Mouse (Mus musculus): Measurements from ENCODE around the gene Rad9a.

The Rad9a gene

DNA sequence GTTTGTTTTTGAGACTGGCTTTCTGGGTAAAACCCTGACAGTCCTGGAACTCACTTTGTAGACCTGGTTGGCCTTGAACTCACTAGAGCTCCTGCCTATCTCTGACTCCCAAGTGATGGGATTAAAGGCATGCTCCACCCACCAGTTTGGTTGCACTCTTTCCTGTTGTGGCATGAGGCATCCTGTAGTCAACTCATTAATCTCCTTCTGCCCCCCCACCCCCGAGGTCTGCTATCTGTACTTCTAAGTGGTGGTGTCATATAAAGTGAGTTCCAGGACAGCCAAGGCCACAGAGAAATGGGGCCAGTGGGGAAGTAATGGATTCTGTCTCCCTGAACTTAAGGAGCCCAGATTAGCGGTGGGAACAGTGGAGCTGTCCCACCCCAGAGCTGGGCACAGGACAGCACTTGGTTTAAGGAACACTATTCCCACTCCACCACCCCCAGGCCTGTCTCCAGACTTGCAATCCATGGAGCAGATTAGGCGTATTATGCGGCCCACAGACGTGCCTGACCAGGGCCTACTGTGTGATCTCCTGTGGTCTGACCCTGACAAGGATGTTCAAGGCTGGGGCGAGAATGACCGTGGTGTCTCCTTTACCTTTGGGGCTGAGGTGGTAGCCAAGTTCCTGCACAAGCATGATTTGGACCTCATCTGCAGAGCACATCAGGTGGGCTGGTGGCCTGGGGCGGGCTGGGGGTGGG lies 7.3 kb downstream of the Rad9a start:
- DNase-seq (ENCODE audit: extremely low read depth, low read depth, low spot score), result no peak

DNA sequence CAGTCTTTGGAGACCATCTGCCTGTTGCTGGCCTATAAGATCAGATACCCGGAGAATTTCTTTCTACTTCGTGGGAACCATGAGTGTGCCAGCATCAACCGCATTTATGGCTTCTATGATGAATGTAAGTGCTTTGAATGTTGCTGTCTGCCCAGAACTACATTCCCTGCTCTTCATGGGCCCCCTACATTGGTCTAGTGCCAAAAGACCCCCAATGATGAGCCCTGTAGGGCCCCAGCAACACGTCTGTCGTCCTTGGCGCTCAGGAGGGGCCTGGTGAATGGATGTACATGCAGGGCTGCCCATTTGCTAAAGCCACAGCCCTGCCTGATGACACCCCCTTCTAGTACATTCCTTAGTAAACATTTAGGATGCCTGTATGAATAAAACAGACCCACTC lies 8.3 kb downstream of the Rad9a start:
- no peak for DNase-seq (ENCODE audit: extremely low read depth, low read depth, low spot score)

DNA sequence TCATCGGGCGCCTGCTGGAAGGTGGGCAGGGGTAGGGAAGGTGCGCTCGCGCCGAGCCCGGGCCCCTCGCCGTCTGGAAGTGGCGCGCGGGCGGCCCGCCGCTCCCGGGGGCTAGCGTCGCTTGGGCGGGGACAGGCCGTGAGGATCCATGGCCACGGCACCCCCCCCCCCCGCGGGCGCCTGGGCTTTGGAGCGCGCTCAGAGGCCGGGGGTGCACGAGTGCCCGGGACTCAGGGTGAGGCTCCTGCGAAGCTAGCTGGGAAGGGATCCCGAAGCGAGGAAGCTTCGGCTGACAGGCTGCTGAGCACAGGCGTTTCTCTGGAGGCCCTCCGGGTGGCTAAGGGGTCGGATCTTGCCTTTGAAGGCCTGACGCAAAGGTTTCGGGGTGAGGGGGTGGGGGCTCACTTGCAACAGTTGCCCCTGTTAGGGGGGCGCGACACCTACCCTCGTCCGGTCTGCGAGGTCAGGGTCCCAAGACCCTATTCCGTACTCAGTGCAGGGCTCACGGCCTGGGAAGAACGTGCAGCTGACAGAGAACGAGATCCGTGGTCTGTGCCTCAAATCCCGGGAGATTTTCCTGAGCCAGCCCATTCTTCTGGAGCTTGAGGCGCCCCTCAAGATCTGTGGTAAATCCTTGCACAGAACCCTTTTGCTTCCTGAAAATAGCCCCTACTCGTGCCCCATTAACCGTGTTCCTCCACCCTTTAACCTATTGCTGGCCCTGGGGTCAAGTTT lies 9.0 kb downstream of the Rad9a start:
- no peak for DNase-seq (ENCODE audit: extremely low read depth, low read depth, low spot score)

DNA sequence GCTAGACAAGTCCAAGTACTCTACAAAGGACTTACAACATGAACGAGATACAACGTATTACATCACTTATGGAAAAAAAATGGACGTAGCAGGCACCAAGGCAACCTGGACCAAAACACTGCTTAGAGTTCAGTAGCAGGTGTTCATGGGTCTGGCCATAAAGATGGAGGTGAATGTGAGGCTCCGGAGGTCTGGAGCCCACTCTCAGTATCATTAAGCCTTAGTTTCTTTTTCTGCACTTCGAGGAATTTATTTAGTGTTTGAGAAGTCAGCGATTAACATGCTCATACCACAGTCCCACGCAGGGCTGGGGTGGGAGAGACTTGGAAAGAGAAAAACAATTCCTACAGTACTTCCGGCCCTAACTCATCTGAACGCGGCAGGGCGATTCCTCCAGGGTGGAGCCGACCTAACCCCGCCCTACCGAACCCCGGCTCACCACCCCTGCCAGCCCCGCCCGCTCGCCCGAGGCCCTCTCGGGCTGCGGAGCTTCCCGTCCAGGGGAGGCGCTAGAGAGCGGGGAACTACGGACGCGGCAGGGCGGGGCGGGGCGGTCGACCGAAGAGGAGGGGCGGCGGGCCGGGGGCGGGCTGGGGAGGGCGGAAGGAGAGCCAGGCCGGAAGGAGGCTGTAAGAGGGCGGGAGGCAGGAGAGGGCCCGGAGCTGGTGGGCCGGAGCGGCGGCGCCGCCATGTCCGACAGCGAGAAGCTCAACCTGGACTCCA lies 9.8 kb downstream of the Rad9a start, which contains the start of gene Ppp1ca:
Ppp1ca (plus strand) TSS at position 538 of the 723 bp plus-strand sequence.
- peak; percentile 59 for DNase-seq (ENCODE audit: extremely low read depth, low read depth, low spot score)

DNA sequence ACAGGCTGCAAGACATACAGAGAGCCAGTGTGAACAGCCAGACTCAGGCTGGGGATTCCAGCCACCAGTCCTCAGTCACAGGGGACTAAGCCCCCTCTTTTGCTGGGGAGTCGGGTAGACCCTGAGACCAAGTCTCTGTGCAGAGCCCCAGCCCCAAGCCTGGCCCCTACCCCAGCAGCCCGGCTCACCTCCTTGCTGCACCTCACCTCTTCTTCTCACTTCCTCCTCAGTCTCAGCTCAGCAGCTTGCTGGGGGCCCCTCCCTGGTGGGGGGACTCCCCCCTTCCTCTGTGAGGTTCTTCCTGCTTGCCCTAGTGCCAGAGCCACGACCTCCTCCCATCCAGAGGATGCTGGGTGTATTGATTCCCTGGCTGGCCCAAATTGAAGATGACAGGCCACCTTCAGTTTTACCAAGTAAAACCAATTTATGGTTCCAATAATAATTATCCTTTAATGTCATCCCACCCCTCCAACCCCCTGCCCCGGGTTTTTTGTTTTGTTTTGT lies 10.6 kb downstream of the Rad9a start, which contains the start of gene Tbc1d10c:
Tbc1d10c (minus strand) TSS at position 454 of the 504 bp plus-strand sequence.
- DNase-seq (ENCODE audit: extremely low read depth, low read depth, low spot score), result no peak

DNA sequence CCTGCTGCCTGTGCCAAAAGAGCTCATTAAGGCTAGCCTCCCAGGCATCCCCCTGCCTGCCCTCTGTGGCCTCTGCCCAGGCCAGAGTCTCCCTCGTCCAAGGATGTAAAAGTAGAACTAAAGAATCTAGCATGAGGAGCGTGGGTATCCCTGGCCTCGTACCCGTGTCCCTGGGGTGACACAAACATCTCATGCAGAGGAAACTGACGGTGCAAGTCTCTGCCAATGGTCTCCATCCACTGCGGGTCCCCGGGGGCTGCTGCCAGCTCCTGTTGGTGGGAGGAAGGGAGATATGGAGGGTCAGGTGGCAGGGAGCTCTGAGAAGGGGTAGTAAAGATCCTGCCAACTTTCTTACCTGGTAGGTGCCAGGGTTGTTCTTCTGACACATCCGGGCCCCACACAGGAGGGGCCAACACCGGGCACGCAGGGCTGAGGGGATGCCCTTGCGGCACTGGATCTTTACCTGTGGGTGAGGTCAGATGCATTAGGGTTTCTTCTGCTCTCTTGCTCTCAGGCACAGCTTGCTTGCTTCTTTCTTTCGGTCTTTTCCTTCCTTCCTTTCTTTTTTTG lies 12.3 kb downstream of the Rad9a start:
- DNase-seq (ENCODE audit: extremely low read depth, low read depth, low spot score), result no peak

DNA sequence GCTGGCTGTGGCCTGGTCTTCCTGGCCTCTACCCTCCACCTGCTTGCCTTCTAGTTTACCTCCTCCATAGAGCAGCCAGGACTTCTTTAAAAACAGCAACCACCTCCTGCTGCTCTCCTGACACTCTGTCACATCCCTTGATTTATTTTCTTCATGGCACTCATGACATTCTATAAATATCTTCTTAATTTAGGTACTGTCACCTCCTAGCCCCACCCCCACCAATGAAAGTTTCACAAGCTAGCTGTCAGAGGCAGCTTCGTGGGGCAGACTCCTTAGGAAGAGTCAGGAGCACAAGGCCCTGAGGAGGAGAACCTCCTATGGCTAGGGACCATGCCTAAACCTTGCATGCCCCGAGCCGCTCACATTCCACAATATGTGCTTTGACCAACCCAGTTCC lies 14.2 kb downstream of the Rad9a start:
- no peak for DNase-seq (ENCODE audit: extremely low read depth, low read depth, low spot score)

DNA sequence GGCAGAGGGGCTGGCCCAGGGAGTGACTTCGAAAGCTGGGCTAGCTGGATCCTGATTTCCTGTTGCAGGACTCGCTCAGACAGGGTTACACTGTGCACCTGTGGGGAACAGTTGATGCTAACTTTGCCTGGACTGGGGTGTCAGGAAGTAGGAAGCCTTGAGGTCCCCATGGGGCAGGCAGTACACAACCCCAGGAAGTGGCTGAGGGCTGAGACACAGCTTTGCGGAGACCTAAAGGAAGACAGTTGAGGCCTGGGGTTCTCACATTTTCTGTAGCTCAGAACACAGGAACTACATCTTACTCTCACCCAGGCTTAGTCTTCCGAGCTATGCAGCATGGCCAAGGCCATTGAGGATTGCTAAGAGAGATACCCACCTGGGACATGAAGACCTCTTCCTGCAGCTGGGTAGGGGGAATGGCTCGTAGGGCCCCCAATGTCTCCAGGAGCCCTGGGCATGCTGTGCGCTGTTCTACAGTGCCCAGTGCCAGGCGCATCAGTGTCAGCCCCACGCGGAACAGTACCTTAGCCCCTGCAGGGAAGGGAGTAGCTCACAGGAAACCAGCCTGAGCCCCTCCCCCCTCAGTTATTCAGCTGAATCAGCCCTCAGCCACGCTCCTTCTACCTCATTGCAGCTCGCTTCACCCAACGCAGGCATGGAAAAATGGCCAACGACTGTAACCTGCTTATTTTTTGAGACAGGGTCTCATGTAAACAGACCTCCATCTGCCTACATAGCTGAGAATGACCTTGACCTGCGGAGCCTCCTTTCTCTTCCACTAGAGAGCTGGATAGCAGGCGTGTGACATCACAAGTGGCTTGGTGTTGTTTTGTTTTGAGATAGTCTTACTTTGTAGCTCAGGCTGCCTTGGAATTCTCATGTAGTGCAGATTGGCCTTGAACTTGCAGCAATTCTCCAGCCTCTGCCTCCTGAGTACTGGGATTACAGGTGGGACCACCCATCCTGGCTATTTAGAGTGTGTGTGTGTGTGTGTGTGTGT lies 16.2 kb downstream of the Rad9a start:
- DNase-seq (ENCODE audit: extremely low read depth, low read depth, low spot score), result no peak

DNA sequence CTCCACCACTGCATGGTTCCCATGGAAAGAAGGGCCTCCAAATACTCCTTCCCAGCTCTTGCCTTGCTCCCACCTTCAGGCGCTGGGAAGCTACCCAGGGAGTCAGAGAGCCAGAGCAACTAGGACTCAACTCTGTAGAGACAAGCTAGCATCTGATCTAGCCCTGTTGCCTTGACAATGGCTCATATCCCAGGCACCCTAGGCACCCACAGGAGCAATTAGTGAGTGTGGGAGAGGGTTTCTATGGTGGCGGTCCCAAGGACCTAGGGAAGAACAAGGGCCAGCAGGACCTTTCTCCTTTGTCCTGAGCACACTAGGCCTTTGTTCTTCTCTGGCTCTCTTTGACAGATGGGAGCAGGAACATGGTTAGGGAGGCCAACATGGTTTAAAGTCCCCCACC lies 17.8 kb downstream of the Rad9a start:
- DNase-seq (ENCODE audit: extremely low read depth, low read depth, low spot score), result no peak

DNA sequence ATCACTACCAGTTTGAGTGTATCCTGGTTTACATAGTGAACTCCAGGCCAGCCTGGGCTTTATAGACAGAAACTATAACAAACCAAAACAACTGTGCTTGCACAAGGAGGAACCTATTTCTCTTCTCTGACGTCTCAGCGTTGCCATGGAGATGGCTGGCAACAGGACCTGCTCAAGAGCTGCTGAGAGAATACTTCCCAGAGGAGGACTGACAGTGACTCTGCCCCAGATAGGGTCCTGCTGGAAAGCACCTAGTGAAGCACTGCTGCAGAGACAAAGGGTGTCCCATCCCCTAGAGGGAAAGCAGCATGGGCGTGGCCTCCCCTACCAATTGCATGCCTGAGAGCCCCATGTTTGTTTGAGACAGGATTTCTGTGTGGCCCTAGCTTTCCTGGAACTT lies 19.6 kb downstream of the Rad9a start:
- no peak for DNase-seq (ENCODE audit: extremely low read depth, low read depth, low spot score)

DNA sequence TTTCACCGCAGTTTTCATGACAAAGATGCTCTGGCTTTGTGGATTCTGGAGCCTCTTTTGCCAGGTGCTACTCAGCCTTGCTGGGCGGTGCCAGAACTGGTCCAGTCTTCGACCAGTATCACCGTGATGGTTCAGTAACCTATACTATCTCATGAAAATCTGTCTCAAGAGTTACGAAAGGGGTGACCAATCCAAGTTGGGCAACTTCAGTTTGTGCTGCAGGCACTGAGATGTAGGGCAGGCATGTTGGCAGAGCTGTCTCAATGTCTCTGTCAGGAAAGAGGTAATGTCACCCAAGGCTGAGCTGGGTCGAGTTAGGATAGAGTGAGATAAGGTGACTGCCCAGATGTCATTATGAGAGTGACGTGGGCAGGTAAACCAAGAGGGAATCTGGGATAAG lies 21.1 kb downstream of the Rad9a start:
- no peak for DNase-seq (ENCODE audit: extremely low read depth, low read depth, low spot score)

DNA sequence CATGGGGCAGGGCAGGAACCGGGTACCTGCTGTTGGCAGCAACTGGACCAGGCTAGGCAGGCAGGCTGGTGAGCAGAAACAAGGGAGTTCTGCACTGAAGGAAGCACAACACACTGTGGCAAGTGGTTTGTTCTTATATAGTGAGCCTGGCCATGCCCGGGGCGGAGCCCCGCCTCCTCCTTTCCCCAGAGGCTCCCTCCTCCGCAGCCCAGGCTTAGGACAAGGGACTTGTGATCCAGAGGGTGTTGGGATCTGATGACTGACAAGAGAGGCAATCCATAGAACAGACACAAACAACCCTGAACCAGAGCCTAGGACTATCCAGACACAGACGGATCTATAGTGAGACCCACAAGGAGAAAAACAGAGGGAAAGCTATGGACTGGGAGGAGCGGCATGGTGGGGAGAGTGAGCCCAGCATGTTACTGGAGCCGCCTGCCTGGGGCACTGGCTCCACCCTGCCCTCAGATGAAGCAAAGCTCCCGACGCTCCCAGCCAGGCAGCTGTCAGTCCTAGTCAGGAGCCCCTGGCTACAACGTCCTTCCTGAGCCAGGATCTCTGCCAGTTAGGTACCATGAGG lies 26.0 kb downstream of the Rad9a start, which contains the start of gene Carns1:
Carns1 (minus strand) TSS at position 112 of the 580 bp plus-strand sequence.
- DNase-seq (ENCODE audit: extremely low read depth, low read depth, low spot score), result no peak

DNA sequence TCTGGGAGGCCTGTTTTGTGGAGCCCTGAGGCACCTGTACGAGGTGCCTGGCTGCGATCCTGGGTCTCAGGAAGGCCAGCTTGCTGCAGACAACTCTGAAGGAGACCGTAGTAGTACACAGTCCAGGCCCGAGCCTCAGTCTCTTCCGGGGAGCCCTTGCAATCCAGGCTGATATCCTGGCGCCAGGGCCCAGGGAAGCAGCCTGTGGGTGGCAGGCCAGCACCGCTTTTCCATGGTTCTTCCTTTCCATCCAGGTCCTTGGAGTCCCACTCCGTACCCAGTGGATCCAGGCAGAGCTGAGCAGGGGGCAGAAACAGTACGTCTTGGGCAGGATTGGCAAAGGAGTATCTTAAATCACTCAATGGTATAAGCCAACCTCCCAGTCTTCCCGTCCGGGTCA lies 28.5 kb downstream of the Rad9a start:
- no peak for DNase-seq (ENCODE audit: extremely low read depth, low read depth, low spot score)

DNA sequence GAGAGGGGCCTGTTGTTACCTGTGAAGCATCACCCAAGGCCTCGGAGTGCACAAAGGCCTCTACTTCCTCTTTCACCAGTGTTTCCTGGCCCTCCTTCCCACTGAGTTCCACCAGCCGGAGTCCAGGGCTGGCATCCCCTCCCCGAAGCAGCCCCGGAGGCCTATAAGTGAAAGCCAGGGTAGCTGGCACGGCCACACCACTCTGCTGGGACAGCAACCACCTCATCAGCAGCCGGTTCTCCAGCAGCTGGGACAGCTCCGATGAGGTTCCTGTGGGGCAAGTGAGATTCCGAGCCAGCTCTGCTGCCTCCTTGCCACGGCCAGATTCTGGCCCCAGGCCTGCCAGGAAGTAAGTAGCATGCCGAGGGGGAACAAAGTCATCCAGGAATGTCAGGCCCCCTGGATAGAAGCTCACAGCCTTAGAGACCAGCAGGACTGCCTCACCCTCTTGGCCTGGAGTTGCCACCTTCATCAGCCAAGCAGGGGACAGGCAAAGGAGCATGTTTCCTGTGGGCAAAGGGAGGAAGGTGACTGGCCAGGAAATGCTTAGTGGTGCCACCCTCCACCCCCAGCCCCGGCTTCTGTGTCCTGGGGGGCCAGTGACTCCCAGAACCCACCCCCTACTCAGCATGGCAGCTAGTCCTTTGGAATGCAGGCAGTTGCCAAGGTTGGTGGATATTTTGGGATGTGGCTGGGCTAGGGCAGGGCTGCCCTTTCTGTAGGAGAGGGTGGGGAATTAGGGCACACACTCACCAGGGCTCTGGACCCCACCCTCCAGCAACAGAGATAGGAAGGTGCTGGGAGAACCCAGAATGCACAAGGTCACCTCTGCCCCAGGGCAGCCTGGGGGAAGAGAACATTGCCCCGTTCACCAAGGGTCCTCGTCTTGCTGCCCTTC lies 29.8 kb downstream of the Rad9a start:
- DNase-seq (ENCODE audit: extremely low read depth, low read depth, low spot score), result no peak

DNA sequence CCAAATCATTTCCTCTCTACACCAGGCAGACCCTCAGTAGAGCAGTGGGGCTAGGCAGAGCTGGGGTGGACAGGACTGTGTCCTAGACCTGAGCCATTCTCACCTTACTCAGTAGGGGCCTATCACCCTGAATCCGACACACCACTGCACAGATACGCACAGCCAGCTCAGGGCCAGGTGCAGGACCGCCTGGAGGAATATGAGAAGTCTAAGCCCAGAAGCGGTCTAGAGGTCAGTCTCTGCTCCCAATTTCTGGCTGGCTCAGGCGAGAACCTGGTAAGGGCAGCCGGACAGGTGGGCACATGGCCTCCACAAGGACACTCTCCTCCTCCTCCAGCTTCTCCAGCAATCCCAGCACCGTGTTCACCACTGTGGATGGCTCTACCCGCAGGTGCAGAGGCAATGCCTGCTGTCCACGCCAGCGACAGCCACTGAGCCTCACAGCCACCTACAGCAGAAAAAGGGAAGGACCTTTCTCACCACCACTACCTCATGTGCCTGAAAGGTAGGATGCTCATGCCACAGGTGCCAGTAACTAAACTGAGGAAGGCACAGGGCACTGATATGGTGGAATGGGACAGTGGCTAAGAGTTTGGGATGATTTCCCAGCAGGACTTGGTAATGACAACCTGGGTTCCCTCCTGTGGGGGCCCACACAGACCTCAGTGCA lies 30.6 kb downstream of the Rad9a start:
- no peak for DNase-seq (ENCODE audit: extremely low read depth, low read depth, low spot score)

DNA sequence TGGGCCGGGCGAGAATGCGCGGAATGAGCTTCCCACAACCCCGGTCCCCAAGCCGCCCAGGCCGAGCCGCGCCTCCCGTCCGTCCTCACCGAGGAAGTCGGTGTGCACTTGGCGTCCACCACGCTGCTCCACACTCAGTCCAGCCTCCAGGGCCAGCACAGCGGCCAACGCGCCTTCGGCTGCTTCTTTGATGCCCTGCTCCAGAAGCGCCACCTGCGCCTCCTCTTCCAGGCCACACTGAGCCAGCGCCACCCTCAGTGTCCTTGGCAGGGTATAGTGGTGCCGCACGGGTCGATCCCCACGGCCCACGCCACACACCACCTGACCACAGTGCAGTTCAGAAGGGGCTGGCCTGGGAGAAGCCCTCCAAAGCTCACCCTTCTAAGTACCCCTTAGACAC lies 31.7 kb downstream of the Rad9a start:
- no peak for DNase-seq (ENCODE audit: extremely low read depth, low read depth, low spot score)

DNA sequence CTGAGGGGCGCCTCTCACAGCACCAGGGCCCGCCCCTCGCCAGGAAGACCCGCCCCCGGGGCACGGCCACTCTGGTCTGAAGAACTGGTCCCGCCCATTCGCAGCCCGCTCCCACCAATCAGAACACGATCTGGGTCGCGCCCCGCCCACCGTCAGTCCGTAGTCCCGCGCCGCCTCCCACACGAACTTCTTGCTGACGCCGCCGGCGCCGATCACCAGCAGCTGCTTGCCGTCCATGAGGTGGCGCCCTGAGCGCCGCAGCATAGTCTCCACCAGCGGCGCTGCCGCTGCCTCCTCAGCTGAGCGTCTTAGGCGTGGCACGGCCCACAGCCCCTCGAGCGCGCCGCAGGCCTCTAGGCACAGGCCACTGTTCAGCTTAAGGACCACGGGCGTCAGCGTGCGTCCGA lies 32.1 kb downstream of the Rad9a start:
- DNase-seq (ENCODE audit: extremely low read depth, low read depth, low spot score), result no peak
